Mouse (Mus musculus) midbrain, embryonic 16.5 days (tissue): ENCODE measurements around the gene Cpne2. TPM values are rescaled to one million over a fixed set of nuclear protein-coding genes. Genes with fewer than 3 reads are reported as not detected.

Experiments used
- ATAC-seq: fragments of 200-750 bp; cut with Nextera tagmentation; 2 replicates; pipeline ENCODE4 v1.8.0; 2017; ENCODE audit warnings: moderate TSS enrichment
- H3K27ac ChIP-seq: fragments of 300-500 bp; sonication (generic); 2 replicates; pipeline ENCODE4 v1.5.1; 2014; ENCODE audit warnings: mild to moderate bottlenecking, low read length, mixed read lengths
- H3K27me3 ChIP-seq: fragments of 300-500 bp; sonication (generic); 2 replicates; pipeline ENCODE4 v1.6.1; 2014; ENCODE audit warnings: low read depth, low read length, mixed read lengths; ENCODE audit not compliant: control insufficient read depth, insufficient read depth
- H3K36me3 ChIP-seq: fragments of 300-500 bp; sonication (generic); 2 replicates; pipeline ENCODE4 v1.6.1; 2014; ENCODE audit warnings: mild to moderate bottlenecking, low read length, moderate library complexity, mixed read lengths; ENCODE audit not compliant: control insufficient read depth, insufficient read depth
- H3K4me1 ChIP-seq: fragments of 300-500 bp; sonication (generic); 2 replicates; pipeline ENCODE4 v1.6.1; 2014; ENCODE audit warnings: mild to moderate bottlenecking, low read length, mixed read lengths; ENCODE audit not compliant: control insufficient read depth, insufficient read depth
- H3K4me2 ChIP-seq: fragments of 300-500 bp; sonication (generic); 2 replicates; pipeline ENCODE4 v1.6.1; 2014; ENCODE audit warnings: mild to moderate bottlenecking, low read length, mixed read lengths
- H3K4me3 ChIP-seq: fragments of 300-500 bp; sonication (generic); 2 replicates; pipeline ENCODE4 v1.5.1; 2014; ENCODE audit warnings: low read depth, mild to moderate bottlenecking, low read length, moderate library complexity, mixed read lengths
- H3K9ac ChIP-seq: fragments of 300-500 bp; sonication (generic); 2 replicates; pipeline ENCODE4 v1.6.1; 2014; ENCODE audit warnings: low read depth, low read length, mixed read lengths
- H3K9me3 ChIP-seq: fragments of 300-500 bp; sonication (generic); replicated peaks from 2 replicates; pipeline ENCODE4 v1.6.1; 2014; ENCODE audit warnings: mild to moderate bottlenecking, low read length, mixed read lengths; ENCODE audit not compliant: control insufficient read depth, poor library complexity, severe bottlenecking
- WGBS: fragments of 180-500 bp; shearing (Covaris S2); extraction: QIAGEN DNeasy Blood & Tissue Kit; methylation state at CpG from one replicate; pipeline ENCODE4 v1.1.7; 2014; 5-methylcytosine and 5-hydroxymethylcytosine counted together
- polyA plus RNA-seq: library from polyadenylated mRNA; unstranded; fragments of >200 nt; fragmentation: Nextera tagmentation; extraction: Ambion mirVana; gene quantifications from 2 replicates; pipeline ENCODE4 v1.2.1, GENCODE M21; 2015

Cpne2 gene
- polyA plus RNA-seq, 1 experiment from 2014 or later, result 26.2 TPM

DNA sequence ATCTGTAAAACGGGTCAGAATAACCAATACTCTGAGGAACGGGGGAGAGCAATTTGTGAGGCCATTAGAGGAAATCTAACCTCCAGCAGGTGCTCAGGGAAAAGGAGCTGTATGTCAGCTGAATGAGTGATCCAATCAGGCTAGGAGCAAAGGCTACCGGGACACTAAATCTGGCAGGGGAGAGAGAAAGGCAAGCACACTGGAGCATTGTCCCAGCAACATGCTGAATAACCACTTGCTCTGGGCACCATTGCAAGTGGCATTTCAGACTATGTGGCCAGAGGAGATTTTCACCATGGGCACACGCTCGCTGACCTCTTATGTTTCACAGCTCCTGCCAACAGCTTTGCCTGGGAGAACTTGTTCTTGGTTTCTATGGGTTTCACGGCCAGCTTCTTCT, 49.8 kb downstream of the Cpne2 start:
- no peak overlapping the region for H3K4me2 ChIP-seq
- 94% methylated on average over 6 of the region's 6 CpGs for WGBS
- H3K36me3 ChIP-seq, result peaks cover 29% of the 10 kb centered on the region
- H3K27me3 ChIP-seq, result no peaks in the 10 kb centered on the region
- H3K27ac ChIP-seq, result no peak overlapping the region
- no peak overlapping the region; the same call in 1 of the 2 replicates for H3K9ac ChIP-seq
- H3K9me3 ChIP-seq, result no peaks in the 10 kb centered on the region
- no peak for ATAC-seq
- no peaks in the 10 kb centered on the region for H3K4me1 ChIP-seq
- no peak overlapping the region for H3K4me3 ChIP-seq

DNA sequence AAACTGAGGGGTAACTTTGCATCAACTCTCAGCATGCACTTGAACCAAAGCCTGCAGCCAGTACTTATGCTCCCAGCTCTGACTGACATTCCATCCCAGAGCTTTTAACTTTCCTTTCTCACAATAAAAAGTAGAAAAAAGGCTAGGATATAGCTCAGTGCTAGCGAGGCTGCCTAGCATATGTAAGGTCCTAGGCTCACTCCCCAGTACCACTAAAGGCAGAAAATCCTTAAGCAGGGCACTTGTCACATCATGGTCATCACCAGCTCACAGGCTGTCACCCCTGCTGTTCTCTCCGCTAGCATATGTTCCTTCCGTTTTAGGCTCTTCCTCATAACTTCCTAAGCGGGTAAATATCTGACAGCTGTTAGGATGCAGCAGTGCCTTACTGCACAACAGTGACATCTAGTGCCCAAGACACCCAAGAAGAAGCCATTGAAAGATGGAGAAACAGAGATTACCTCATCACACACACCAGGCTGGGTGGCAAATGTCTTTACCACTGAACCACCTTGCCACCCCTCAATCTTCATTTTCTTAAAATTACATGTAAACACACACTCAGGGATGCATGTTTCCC, 51.5 kb downstream of the Cpne2 start:
- Histone ChIP-seq H3K9me3 (no peaks in the 10 kb centered on the region), H3K27me3 (no peaks in the 10 kb centered on the region), H3K4me2 (no peak overlapping the region), H3K4me3 (no peak overlapping the region), H3K9ac (no peak overlapping the region), H3K36me3 (peaks cover 25% of the 10 kb centered on the region), H3K27ac (no peak overlapping the region), H3K4me1 (no peaks in the 10 kb centered on the region)
- WGBS, result 28% methylated on average over 4 of the region's 4 CpGs
- ATAC-seq, result peak; percentile 80

DNA sequence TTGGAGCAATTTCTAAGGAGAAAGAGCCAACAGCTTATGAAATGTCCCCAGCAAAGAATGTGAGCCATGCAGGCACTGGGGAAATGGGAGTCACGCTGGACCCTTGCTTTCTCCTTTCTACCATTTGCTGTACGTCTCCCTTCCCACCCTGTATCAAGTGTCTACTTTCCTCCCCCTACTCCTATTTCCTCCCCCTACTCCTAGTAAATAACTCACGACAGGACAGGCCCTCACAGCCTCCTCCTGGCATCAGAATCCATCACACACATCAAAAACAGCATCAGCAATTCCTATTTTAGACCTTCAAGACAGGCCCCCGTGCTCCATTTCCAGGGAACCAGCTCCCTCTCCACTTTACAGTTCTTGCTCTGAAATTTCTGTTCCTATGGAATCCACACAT, 58.9 kb downstream of the Cpne2 start:
- WGBS, result 79% methylated on average over 4 of the region's 4 CpGs
- Histone ChIP-seq H3K36me3 (peaks cover 12% of the 10 kb centered on the region), H3K27ac (no peak overlapping the region), H3K4me2 (no peak overlapping the region), H3K4me3 (no peak overlapping the region), H3K9ac (no peak overlapping the region), H3K9me3 (no peaks in the 10 kb centered on the region), H3K4me1 (no peaks in the 10 kb centered on the region), H3K27me3 (no peaks in the 10 kb centered on the region)
- no peak for ATAC-seq

DNA sequence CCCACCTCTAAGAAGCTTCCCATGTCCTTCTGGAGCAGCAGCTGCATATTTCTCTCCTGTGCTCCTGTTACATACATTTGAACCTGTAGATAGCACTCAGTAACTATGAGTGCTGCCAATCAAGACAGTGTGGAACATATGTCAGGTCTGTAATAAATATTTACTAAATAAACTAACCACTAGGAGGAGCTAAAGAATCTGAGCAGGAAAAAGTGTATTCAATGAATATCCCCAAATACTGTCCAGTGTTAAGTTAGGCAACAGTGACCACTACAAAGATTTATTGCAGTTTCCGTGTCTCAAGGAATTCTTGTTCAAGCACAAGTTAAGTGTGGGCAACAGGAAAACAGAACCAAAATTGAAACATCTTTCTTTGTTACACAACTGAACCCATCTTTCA, 61.4 kb downstream of the Cpne2 start:
- no peak overlapping the region for H3K27ac ChIP-seq
- H3K4me1 ChIP-seq, result peaks cover 3% of the 10 kb centered on the region
- no peaks in the 10 kb centered on the region for H3K9me3 ChIP-seq
- no peak for ATAC-seq
- H3K27me3 ChIP-seq, result no peaks in the 10 kb centered on the region
- H3K36me3 ChIP-seq, result no peaks in the 10 kb centered on the region
- H3K4me2 ChIP-seq, result no peak overlapping the region
- no peak overlapping the region for H3K9ac ChIP-seq
- 75% methylated on average over 1 of the region's 1 CpGs for WGBS
- H3K4me3 ChIP-seq, result no peak overlapping the region

DNA sequence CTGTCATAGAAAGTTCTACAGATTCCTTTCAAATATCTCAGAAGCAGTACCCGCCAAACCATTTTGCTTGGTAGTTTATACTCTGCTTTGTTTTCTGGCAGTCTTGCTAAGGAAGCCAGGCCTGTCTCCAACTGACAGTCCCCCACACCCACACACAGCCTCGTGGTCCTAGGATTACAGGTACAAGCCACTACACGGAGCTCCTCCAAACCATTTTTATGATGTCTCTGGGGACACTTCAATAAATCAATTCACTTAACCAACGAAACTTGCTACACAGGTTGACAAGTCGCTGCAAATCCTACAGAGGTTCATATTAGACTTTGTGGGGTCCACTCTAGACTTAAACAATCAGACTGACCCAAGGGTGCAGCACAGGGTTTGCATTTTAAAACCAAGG, 67.7 kb downstream of the Cpne2 start:
- Histone ChIP-seq H3K4me3 (peak overlapping the region; percentile 83), H3K4me1 (peaks cover 31% of the 10 kb centered on the region), H3K36me3 (no peaks in the 10 kb centered on the region), H3K9ac (peak overlapping the region; percentile 77), H3K27me3 (no peaks in the 10 kb centered on the region), H3K27ac (peak overlapping the region; percentile 87), H3K9me3 (no peaks in the 10 kb centered on the region), H3K4me2 (peak overlapping the region; percentile 96)
- no peak for ATAC-seq
- 27% methylated on average over 5 of the region's 5 CpGs for WGBS

DNA sequence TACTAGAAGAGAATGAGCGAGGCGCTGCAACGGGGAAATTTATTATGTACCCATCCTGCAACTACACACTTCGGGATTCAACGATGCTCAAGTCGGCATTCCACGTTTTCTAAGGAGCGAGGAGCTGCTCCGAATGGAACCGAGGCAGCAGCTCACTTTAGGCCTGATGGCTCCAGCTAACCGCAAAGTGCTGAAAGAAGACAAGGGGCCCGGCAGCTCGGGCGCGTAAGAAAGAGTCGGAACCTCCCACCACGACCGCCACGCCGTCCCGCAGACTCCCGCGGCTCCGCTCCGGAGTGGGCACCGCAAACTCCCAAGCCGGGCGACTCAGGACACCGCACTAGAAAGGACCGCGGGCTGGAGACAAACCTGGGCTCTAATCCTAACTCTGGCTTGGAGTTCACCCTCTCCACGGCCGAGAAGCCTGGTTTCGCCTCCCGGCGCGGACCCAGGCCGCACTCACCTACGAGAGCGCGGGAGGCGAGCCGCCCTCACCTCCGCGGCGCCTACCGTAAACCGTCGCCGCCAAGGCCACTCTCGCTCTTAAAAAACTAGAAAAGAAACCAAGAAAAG, 68.3 kb downstream of the Cpne2 start:
- Histone ChIP-seq H3K27me3 (no peaks in the 10 kb centered on the region), H3K27ac (peak overlapping the region; percentile 87), H3K36me3 (no peaks in the 10 kb centered on the region), H3K4me2 (peak overlapping the region; percentile 96), H3K9ac (peak overlapping the region; percentile 77), H3K9me3 (no peaks in the 10 kb centered on the region), H3K4me3 (peak overlapping the region; percentile 83), H3K4me1 (peaks cover 31% of the 10 kb centered on the region)
- under 1% methylated on average over 51 of the region's 51 CpGs for WGBS
- ATAC-seq, result peak; percentile 64

DNA sequence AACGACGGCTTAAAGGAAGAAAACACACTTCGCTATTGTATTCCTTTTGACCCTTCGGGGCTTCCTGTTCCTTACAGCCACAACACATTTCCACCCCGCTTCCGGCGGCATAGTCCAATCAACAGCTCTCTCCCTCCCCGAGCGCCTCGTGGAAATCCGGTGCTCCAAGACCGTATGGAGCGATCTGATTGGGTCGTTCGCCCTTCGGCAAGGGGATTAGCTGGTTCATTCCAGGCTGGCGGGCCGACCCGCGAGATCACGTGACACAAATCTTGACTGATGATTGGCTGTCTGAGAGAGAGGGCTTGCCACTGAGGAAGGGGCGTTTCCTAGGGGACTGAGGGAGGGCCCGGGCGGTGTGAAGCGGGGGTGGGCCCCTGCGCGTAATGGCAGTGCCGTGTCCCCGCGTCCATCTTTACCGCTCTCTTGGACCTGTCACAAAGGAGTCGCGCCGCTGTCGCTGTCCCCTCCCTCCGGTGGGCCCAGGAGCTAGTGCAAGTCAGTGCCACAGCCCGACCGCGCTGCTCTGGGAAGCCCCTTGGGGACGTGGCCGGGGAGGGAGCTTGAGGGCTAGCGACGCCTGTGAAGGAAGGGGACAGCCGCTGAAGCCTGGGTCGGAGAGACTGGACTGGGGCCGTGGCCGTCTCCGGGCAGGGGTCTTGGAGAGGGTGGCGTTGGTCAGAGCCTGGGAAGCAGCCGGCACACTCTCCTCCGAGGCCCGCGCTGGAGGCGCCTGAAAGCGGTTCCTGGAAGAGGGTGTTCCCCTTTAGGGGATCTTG, 69.0 kb downstream of the Cpne2 start, which contains the start of the genes Rspry1 and Fam192a:
Gene Rspry1, plus strand, starts transcription at position 331 of the 779 bp plus-strand sequence.
Gene Fam192a, minus strand, starts transcription at position 391 of the 779 bp plus-strand sequence.
- H3K27ac ChIP-seq, result peak within 1 kb of the TSS; percentile 93
- peak within 1 kb of the TSS; percentile 98 for H3K9ac ChIP-seq
- ATAC-seq, result peak; percentile 99
- peaks cover 31% of the 10 kb centered on the region for H3K4me1 ChIP-seq
- H3K4me3 ChIP-seq, result peak within 1 kb of the TSS; percentile 93
- peak within 1 kb of the TSS; percentile 96 for H3K4me2 ChIP-seq
- no peaks in the 10 kb centered on the region for H3K9me3 ChIP-seq
- WGBS, result under 1% methylated on average over 54 of the region's 55 CpGs
- H3K36me3 ChIP-seq, result no peaks in the 10 kb centered on the region
- H3K27me3 ChIP-seq, result no peaks in the 10 kb centered on the region

DNA sequence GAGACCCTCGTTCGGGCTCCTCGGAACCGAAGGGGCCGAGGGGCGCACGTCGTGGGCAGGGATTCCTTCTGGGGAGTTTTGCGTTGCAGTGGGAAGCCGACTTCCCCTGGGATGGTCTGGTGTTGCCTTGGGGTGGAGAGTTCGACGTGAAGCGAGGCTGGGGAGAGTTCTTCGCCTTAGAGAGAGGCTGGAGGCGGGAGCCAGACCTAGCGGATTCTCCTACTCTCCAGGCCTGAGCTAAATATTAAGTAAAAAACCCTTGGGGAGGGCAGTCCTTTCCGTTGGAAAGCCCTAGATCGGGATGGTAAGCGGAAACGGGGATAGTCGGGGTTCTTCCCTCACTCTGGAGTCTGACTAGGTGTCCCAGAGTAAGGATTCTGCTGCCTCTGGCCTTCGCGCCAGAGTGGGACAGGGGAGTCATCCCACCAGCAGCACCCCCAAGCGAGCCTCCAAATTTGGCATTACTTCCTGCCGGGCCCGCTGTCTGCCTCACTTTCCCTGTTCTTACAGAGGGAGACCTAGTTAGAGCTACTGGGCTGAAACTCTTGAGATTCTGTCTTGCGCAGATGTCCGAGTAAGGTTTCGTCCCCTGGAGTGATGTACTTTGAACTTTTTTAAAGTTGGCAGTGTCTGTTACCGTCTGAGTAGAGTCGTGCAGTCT, 69.8 kb downstream of the Cpne2 start:
- ATAC-seq, result peak; percentile 5; the same call in 1 of the 2 replicates
- H3K9me3 ChIP-seq, result no peaks in the 10 kb centered on the region
- H3K36me3 ChIP-seq, result no peaks in the 10 kb centered on the region
- H3K4me2 ChIP-seq, result peak overlapping the region; percentile 81
- peaks cover 31% of the 10 kb centered on the region for H3K4me1 ChIP-seq
- no peaks in the 10 kb centered on the region for H3K27me3 ChIP-seq
- peak overlapping the region; percentile 93 for H3K4me3 ChIP-seq
- under 1% methylated on average over 31 of the region's 31 CpGs for WGBS
- peak overlapping the region; percentile 93 for H3K27ac ChIP-seq
- H3K9ac ChIP-seq, result peak overlapping the region; percentile 98
